ENCODE assay signal across 18 mouse cellular contexts in the genomic region with DNA sequence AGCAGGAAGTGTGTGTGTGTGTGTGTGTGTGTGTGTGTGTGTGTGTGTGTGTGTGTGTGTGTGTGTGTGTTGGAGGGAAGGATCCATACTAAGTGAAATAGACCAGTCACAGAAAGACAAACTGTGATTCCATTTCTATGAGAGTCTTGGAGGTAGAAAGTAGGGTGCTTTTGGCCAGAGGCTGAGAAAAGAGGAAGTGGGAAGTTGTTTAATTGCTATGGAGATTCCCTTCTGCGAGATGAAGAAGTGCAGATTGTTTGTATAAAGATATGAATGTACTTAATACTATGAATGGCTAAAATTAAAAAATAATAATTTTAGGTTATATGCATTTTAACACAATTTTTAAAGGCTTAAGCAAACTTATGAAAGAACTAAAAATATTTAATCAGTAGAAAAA.
"Had no signal": no experiment of that assay in that cellular context is flagged by ENCODE, and none has a peak within 500 bp of the region (broad histone marks: within the 10 kb centered on the region; RNA-seq: fewer than 3 reads in every experiment).

No protein-coding gene starts in this region.

- H3K4me2 ChIP-seq: liver, embryonic 13.5 days; lung, embryonic 14.5 days; midbrain, embryonic 13.5 days; neural tube, embryonic 13.5 days had no signal

- ATAC-seq: lung, postnatal 0 days; midbrain, embryonic 13.5 days; midbrain, embryonic 16.5 days had no signal

- H3K4me3 ChIP-seq: layer of hippocampus, adult 2 months; left cerebral cortex, adult 2 months; liver, embryonic 13.5 days; midbrain, embryonic 10.5 days; midbrain, embryonic 13.5 days; myocyte; neural tube, embryonic 13.5 days had no signal

- H3K9ac ChIP-seq: liver, embryonic 13.5 days; lung, embryonic 14.5 days; midbrain, embryonic 13.5 days; neural tube, embryonic 13.5 days had no signal

- H3K36me3 ChIP-seq: liver, embryonic 13.5 days; midbrain, embryonic 10.5 days; midbrain, embryonic 13.5 days; neural tube, embryonic 13.5 days had no signal

- DNase-seq: kidney, postnatal 25 days; layer of hippocampus, adult 9-11 months; layer of hippocampus, postnatal 36 days; liver, embryonic 13.5 days; lung, embryonic 14.5 days; thymus, postnatal 25 days had no signal

- H3K9me3 ChIP-seq: liver, embryonic 13.5 days; megakaryocyte, embryonic 14.5 days; midbrain, embryonic 10.5 days; midbrain, embryonic 13.5 days; neural tube, embryonic 13.5 days had no signal

- H3K27me3 ChIP-seq: liver, embryonic 13.5 days; megakaryocyte, embryonic 14.5 days; midbrain, embryonic 13.5 days; neural tube, embryonic 13.5 days had no signal

- H3K4me1 ChIP-seq: liver, embryonic 13.5 days; midbrain, embryonic 10.5 days; neural tube, embryonic 13.5 days had no signal

- H3K27ac ChIP-seq: kidney, postnatal 0 days; layer of hippocampus, adult 2 months; left cerebral cortex, adult 2 months; liver, embryonic 13.5 days; macrophage; midbrain, embryonic 10.5 days; midbrain, embryonic 13.5 days; stomach, postnatal 0 days had no signal
